ENCODE assay signal across 10 mouse cellular contexts in genomic region chr3:108203621-108204325, GRCm38 (mm10). TPM values are rescaled to one million over a fixed set of nuclear protein-coding genes. Genes with fewer than 3 reads are reported as not detected.
DNase-seq lines count a peak whose midpoint lies in the region; ATAC-seq and TF ChIP-seq lines count a peak whose summit lies in the region.
"Had no signal": no experiment of that assay in that cellular context is flagged by ENCODE, and none has a peak within 500 bp of the region (broad histone marks: within the 10 kb centered on the region; RNA-seq: fewer than 3 reads in every experiment).

No protein-coding gene starts in this region.

- no peak overlapping the region for H3K4me3 ChIP-seq in forebrain, embryonic 11.5 days (ENCODE audit: low read depth, low read length)
- H3K4me3 ChIP-seq in forebrain, embryonic 13.5 days = no peak overlapping the region
- no peak overlapping the region for H3K4me3 ChIP-seq in ES-Bruce4 (ENCODE audit: low read depth, low read length)
- H3K4me3 ChIP-seq in gastrocnemius, adult 2 months = peak overlapping the region; percentile 6; the same call in 1 of the 2 replicates
- H3K4me3 ChIP-seq: stomach, embryonic 15.5 days had no signal

- DNase-seq in forebrain, embryonic 11.5 days (ENCODE audit: low spot score) = peak; percentile 88
- DNase-seq in gastrocnemius, adult 2 months = peak; percentile 85
- peak; percentile 91 to 93 for DNase-seq in kidney, postnatal 4 days
- peak; percentile 87 for DNase-seq in lung, postnatal 10 days
- DNase-seq in right cerebral cortex, postnatal 4 days = peak; percentile 85

- no peak overlapping the region for H3K9ac ChIP-seq in forebrain, embryonic 11.5 days (ENCODE audit: low read length)
- no peak overlapping the region for H3K9ac ChIP-seq in forebrain, embryonic 13.5 days
- H3K9ac ChIP-seq in ES-Bruce4 (ENCODE audit: low read depth, poor library complexity, severe bottlenecking) = no peak overlapping the region
- H3K9ac ChIP-seq: stomach, embryonic 15.5 days had no signal

- peaks cover 2% of the 10 kb centered on the region; the same call in 1 of the 2 replicates for H3K36me3 ChIP-seq in forebrain, embryonic 11.5 days (ENCODE audit: control insufficient read depth, insufficient read depth, low read length)
- peaks cover 72% of the 10 kb centered on the region for H3K36me3 ChIP-seq in forebrain, embryonic 13.5 days (ENCODE audit: poor library complexity, severe bottlenecking)
- no peaks in the 10 kb centered on the region for H3K36me3 ChIP-seq in ES-Bruce4 (ENCODE audit: control insufficient read depth, insufficient read depth, low read length, poor library complexity, severe bottlenecking)

- H3K27me3 ChIP-seq in forebrain, embryonic 11.5 days (ENCODE audit: control insufficient read depth, insufficient read depth, low read length) = no peaks in the 10 kb centered on the region
- H3K27me3 ChIP-seq in forebrain, embryonic 13.5 days = no peaks in the 10 kb centered on the region
- H3K27me3 ChIP-seq in ES-Bruce4 (ENCODE audit: control insufficient read depth, insufficient read depth, low read length, poor library complexity, severe bottlenecking) = no peaks in the 10 kb centered on the region
- H3K27me3 ChIP-seq: Patski; stomach, embryonic 15.5 days had no signal

- H3K4me2 ChIP-seq in forebrain, embryonic 11.5 days (ENCODE audit: low read depth, low read length, severe bottlenecking) = no peak overlapping the region
- no peak overlapping the region for H3K4me2 ChIP-seq in forebrain, embryonic 13.5 days
- H3K4me2 ChIP-seq: stomach, embryonic 15.5 days had no signal

- H3K9me3 ChIP-seq in forebrain, embryonic 11.5 days (ENCODE audit: control insufficient read depth, low read length) = no peaks in the 10 kb centered on the region
- H3K9me3 ChIP-seq in forebrain, embryonic 13.5 days (replicated peaks) = no peaks in the 10 kb centered on the region
- H3K9me3 ChIP-seq in ES-Bruce4 (replicated peaks; ENCODE audit: control insufficient read depth, insufficient read depth, low read length, poor library complexity, severe bottlenecking) = no peaks in the 10 kb centered on the region
- H3K9me3 ChIP-seq: stomach, embryonic 15.5 days had no signal

- no peak for ATAC-seq in forebrain, embryonic 11.5 days (replicated peaks; ENCODE audit: low FRiP score)
- no peak for ATAC-seq in forebrain, embryonic 13.5 days
- 0 out of 2 replicates have a peak, but pooled peaks have one; percentile 15 for ATAC-seq in cerebellum, adult (ENCODE audit: insufficient number of reproducible peaks, low FRiP score, low TSS enrichment)
- ATAC-seq: Patski had no signal

- H3K27ac ChIP-seq in forebrain, embryonic 11.5 days (ENCODE audit: low read depth, low read length) = no peak overlapping the region
- no peak overlapping the region for H3K27ac ChIP-seq in forebrain, embryonic 13.5 days
- no peak overlapping the region for H3K27ac ChIP-seq in ES-Bruce4 (ENCODE audit: insufficient read depth, low read length)
- peak overlapping the region; percentile 59 for H3K27ac ChIP-seq in gastrocnemius, adult 2 months
- H3K27ac ChIP-seq: stomach, embryonic 15.5 days had no signal

- no peak for TF ChIP-seq EP300 in ES-Bruce4 (IDR thresholded peaks at IDR 0.05; ENCODE audit: insufficient read depth, low read depth, low read length)

- no peak for TF ChIP-seq POLR2A in ES-Bruce4 (IDR thresholded peaks at IDR 0.05; ENCODE audit: insufficient read depth, low read length)

- intact Hi-C loops in gastrocnemius, adult 2 months (cut with DNase I) = loop anchor here (1.0 kb wide), 1 partner anchor 38 kb away; no protein-coding TSS in a partner anchor

- peak; percentile 86 for TF ChIP-seq CTCF in ES-Bruce4 (IDR thresholded peaks at IDR 0.05; ENCODE audit: low read depth, low read length)
- peak; percentile 93 for TF ChIP-seq CTCF in gastrocnemius, adult 2 months (IDR thresholded peaks at IDR 0.05)

- WGBS in forebrain, embryonic 11.5 days = 84% methylated on average over 11 of the region's 11 CpGs
- WGBS in forebrain, embryonic 13.5 days = 83% methylated on average over 11 of the region's 11 CpGs

- H3K4me1 ChIP-seq in forebrain, embryonic 11.5 days (replicated peaks; ENCODE audit: control insufficient read depth, insufficient read depth, low read length) = peaks cover 11% of the 10 kb centered on the region
- H3K4me1 ChIP-seq in forebrain, embryonic 13.5 days = peaks cover 41% of the 10 kb centered on the region
- H3K4me1 ChIP-seq in ES-Bruce4 (ENCODE audit: control insufficient read depth, insufficient read depth, low read length) = no peaks in the 10 kb centered on the region

RNA-seq across cellular contexts. Expression of gene Cyb561d1, which starts 2.8 kb away (rescaled TPM):
- polyA plus RNA-seq in forebrain, embryonic 11.5 days (2014; fragmentation: Nextera tagmentation; extraction: Ambion mirVana) = 3.1 and 3.2 TPM in 2 replicates
- polyA plus RNA-seq in forebrain, embryonic 13.5 days (2015; fragmentation: Nextera tagmentation; extraction: Ambion mirVana) = 3.6 and 4.7 TPM in 2 replicates
- polyA plus RNA-seq in ES-Bruce4 (2011; ENCODE audit: insufficient read depth, insufficient read length, low read depth, missing spikeins) = 3.3 and 3.7 TPM in 2 replicates
- total RNA-seq in gastrocnemius, adult 2 months (2021) = 1 to 10 TPM; 2.8 to 3.8 TPM

RNA-seq across cellular contexts. Expression of gene Atxn7l2, which starts 7.0 kb away (rescaled TPM):
- polyA plus RNA-seq in forebrain, embryonic 11.5 days (2014; fragmentation: Nextera tagmentation; extraction: Ambion mirVana) = 22.3 and 24.3 TPM in 2 replicates
- polyA plus RNA-seq in forebrain, embryonic 13.5 days (2015; fragmentation: Nextera tagmentation; extraction: Ambion mirVana) = 29.0 and 30.3 TPM in 2 replicates
- 4.3 and 9.2 TPM in 2 replicates for polyA plus RNA-seq in ES-Bruce4 (2011; ENCODE audit: insufficient read depth, insufficient read length, low read depth, missing spikeins)
- total RNA-seq in gastrocnemius, adult 2 months (2021) = 1 to 10 TPM; 6.4 to 8.6 TPM

RNA-seq across cellular contexts. Expression of gene Amigo1, which starts 17.6 kb away (rescaled TPM):
- polyA plus RNA-seq in forebrain, embryonic 11.5 days (2014; fragmentation: Nextera tagmentation; extraction: Ambion mirVana) = 4.2 and 5.2 TPM in 2 replicates
- 6.4 and 8.1 TPM in 2 replicates for polyA plus RNA-seq in forebrain, embryonic 13.5 days (2015; fragmentation: Nextera tagmentation; extraction: Ambion mirVana)
- polyA plus RNA-seq in ES-Bruce4 (2011; ENCODE audit: insufficient read depth, insufficient read length, low read depth, missing spikeins) = 4.9 and 5.6 TPM in 2 replicates
- 10 to 100 TPM; 21.6 to 28.3 TPM for total RNA-seq in gastrocnemius, adult 2 months (2021)

RNA-seq across cellular contexts. Expression of gene Sypl2, which starts 22.7 kb away (rescaled TPM):
- polyA plus RNA-seq in forebrain, embryonic 11.5 days (2014; fragmentation: Nextera tagmentation; extraction: Ambion mirVana) = 2.3 and 3.5 TPM in 2 replicates
- polyA plus RNA-seq in forebrain, embryonic 13.5 days (2015; fragmentation: Nextera tagmentation; extraction: Ambion mirVana) = 2.5 TPM in 2 replicates
- polyA plus RNA-seq in ES-Bruce4 (2011; ENCODE audit: insufficient read depth, insufficient read length, low read depth, missing spikeins) = not detected in 2 replicates
- total RNA-seq in gastrocnemius, adult 2 months (2021) = 100 to 1,000 TPM; 321 to 322 TPM
- polyA plus RNA-seq: Patski had no signal

RNA-seq across cellular contexts. Expression of gene Gpr61, which starts 49.1 kb away (rescaled TPM):
- 0.25 and 0.32 TPM in 2 replicates for polyA plus RNA-seq in forebrain, embryonic 11.5 days (2014; fragmentation: Nextera tagmentation; extraction: Ambion mirVana)
- polyA plus RNA-seq in forebrain, embryonic 13.5 days (2015; fragmentation: Nextera tagmentation; extraction: Ambion mirVana) = 0.98 and 1.0 TPM in 2 replicates
- polyA plus RNA-seq in ES-Bruce4 (2011; ENCODE audit: insufficient read depth, insufficient read length, low read depth, missing spikeins) = not detected in 2 replicates
- total RNA-seq in gastrocnemius, adult 2 months (2021) = not detected
